Mouse (Mus musculus): ENCODE results near the gene Dhx35.

DNA sequence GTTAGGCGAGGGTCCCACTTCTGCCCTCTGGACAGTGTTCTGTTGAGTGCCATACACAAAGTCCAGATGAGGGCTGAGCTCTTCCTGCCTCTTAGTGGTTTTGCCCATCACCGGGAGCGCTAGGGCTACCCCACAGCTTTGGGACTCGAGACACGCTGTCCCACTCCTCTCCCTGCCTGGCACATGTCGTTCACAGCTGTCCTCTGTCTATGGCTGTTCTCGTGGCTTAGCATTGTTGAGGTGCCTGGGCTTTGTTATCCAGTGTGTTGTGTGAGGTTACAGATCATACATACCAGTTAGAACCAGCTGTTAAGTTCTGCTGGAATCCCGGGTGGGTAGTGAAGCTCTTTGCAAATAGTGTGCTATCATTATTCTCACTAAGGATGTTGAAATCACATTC, 23.1 kb downstream of the Dhx35 start:
- no peak for TF ChIP-seq CTCF (IDR thresholded peaks at IDR 0.05; ENCODE audit: extremely low read depth, insufficient read depth, low read length)
- TF ChIP-seq POLR2A (IDR thresholded peaks at IDR 0.05; ENCODE audit: extremely low read depth, insufficient read depth, low read length): no peak

Measured in cortical plate, adult 2 months (tissue).